In genomic region chr13:29210159-29211021, GRCm38 (mm10) we compare ENCODE assay signal across 8 mouse cellular contexts.
DNase-seq lines count a peak whose midpoint lies in the region; ATAC-seq and TF ChIP-seq lines count a peak whose summit lies in the region.

No protein-coding gene starts in this region.

- intact Hi-C loops in left cerebral cortex, adult 2 months (cut with DNase I): no loop called here
- intact Hi-C loops in left cerebral cortex, postnatal 25 days (cut with DNase I): no loop called here
- intact Hi-C loops in left cerebral cortex, postnatal 4 days (cut with DNase I): no loop called here

- TF ChIP-seq EP300 in stomach, postnatal 0 days (optimal IDR thresholded peaks at IDR 0.05): no peak

- peak overlapping the region; percentile 54 for H3K9ac ChIP-seq in forebrain, postnatal 0 days
- peak overlapping the region; percentile 24; the same call in 1 of the 2 replicates for H3K9ac ChIP-seq in stomach, postnatal 0 days (ENCODE audit: low read length)

- no peaks in the 10 kb centered on the region for H3K36me3 ChIP-seq in forebrain, postnatal 0 days (ENCODE audit: insufficient read depth)
- H3K36me3 ChIP-seq in stomach, postnatal 0 days (ENCODE audit: control insufficient read depth, insufficient read depth, low read length): no peaks in the 10 kb centered on the region

- WGBS in forebrain, postnatal 0 days: 4% methylated on average over 27 of the region's 27 CpGs
- 7% methylated on average over 27 of the region's 27 CpGs for WGBS in stomach, postnatal 0 days

- peak; percentile 74 for ATAC-seq in forebrain, postnatal 0 days
- peak; percentile 83 for ATAC-seq in stomach, postnatal 0 days (ENCODE audit: low FRiP score, low TSS enrichment)

- H3K4me3 ChIP-seq in left cerebral cortex, adult 2 months: peak overlapping the region; percentile 42
- H3K4me3 ChIP-seq in forebrain, postnatal 0 days (ENCODE audit: low read depth, low read length): peak overlapping the region; percentile 30
- peak overlapping the region; percentile 30 for H3K4me3 ChIP-seq in stomach, postnatal 0 days (ENCODE audit: low read depth, low read length)

- peak overlapping the region; percentile 57 for H3K4me2 ChIP-seq in forebrain, postnatal 0 days (ENCODE audit: low read depth)
- peak overlapping the region; percentile 66 for H3K4me2 ChIP-seq in stomach, postnatal 0 days (replicated peaks; ENCODE audit: low read depth)

- no peaks in the 10 kb centered on the region for H3K27me3 ChIP-seq in forebrain, postnatal 0 days (ENCODE audit: insufficient read depth, low read length)
- H3K27me3 ChIP-seq in stomach, postnatal 0 days (ENCODE audit: control insufficient read depth, insufficient read depth, low read length): no peaks in the 10 kb centered on the region

- H3K27ac ChIP-seq in left cerebral cortex, adult 2 months: no peak overlapping the region
- no peak overlapping the region for H3K27ac ChIP-seq in forebrain, postnatal 0 days (ENCODE audit: low read depth, low read length)
- H3K27ac ChIP-seq in stomach, postnatal 0 days (replicated peaks): peak overlapping the region; percentile 76

- DNase-seq in left cerebral cortex, adult 2 months (ENCODE audit: extremely low spot score in 1 of 2, low spot score in 2 of 2): no peak
- DNase-seq in left cerebral cortex, postnatal 25 days (ENCODE audit: low spot score in 2 of 2): no peak
- peak; percentile 48 for DNase-seq in forebrain, postnatal 0 days
- peak; percentile 54 for DNase-seq in kidney, postnatal 14 days
- peak; percentile 48 to 75 for DNase-seq in lung, postnatal 4 days
- DNase-seq in stomach, postnatal 0 days (ENCODE audit: low spot score): peak; percentile 74
- DNase-seq in left cerebral cortex, postnatal 4 days: no peak
- DNase-seq in gastrocnemius, postnatal 10 days: no peak

- no peak for TF ChIP-seq CTCF in left cerebral cortex, adult 2 months (IDR thresholded peaks at IDR 0.05)
- no peak for TF ChIP-seq CTCF in forebrain, postnatal 0 days (IDR thresholded peaks at IDR 0.05; ENCODE audit: low read depth)
- no peak for TF ChIP-seq CTCF in stomach, postnatal 0 days (IDR thresholded peaks at IDR 0.05; ENCODE audit: low read depth)

- no peaks in the 10 kb centered on the region for H3K9me3 ChIP-seq in forebrain, postnatal 0 days (ENCODE audit: low read length)
- no peaks in the 10 kb centered on the region for H3K9me3 ChIP-seq in stomach, postnatal 0 days (ENCODE audit: control insufficient read depth, low read length)

- peaks cover 14% of the 10 kb centered on the region; the same call in 1 of the 2 replicates for H3K4me1 ChIP-seq in forebrain, postnatal 0 days (ENCODE audit: insufficient read depth)
- H3K4me1 ChIP-seq in stomach, postnatal 0 days (replicated peaks; ENCODE audit: control insufficient read depth, insufficient read depth): 0 out of 2 replicates have a peak, but pooled peaks cover 3% of the 10 kb centered on the region

Comparison
In these comparisons a context has a peak if more than half of its experiments do, and no peak if none do; other contexts are left out.
1. DNase-seq: peak in forebrain, postnatal 0 days (single experiment), kidney, postnatal 14 days (single experiment), lung, postnatal 4 days (2 of 2) and stomach, postnatal 0 days (single experiment); none in left cerebral cortex, adult 2 months (0 of 2), left cerebral cortex, postnatal 25 days (0 of 2), left cerebral cortex, postnatal 4 days (single experiment) and gastrocnemius, postnatal 10 days (single experiment).
2. Peak in every context shown above with its lines, with median percentiles within 50 percentile points of each other: H3K4me3 ChIP-seq.